Mouse (Mus musculus) c-Kit-positive CD71-negative TER-119-negative erythroid progenitor cells, embryonic 14.5 days (primary cell): Measurements from ENCODE around the gene Olfr52.

Source experiments
- DNase-seq: peaks from one replicate; pipeline ENCODE4 v3.0.0-alpha.2; 2013; ENCODE audit warnings: low read depth

Gene Olfr52

GRCm38 (mm10) chr2:86185583-86185982, at the start of gene Olfr52:
Gene Olfr52 (minus strand): TSS chr2:86185683.
- no peak for DNase-seq

- no peak for DNase-seq
Measured at GRCm38 (mm10) chr2:86231301-86231700, 45.8 kb upstream of the Olfr52 start, which contains the start of gene Olfr1047. Gene Olfr1047 (minus strand): TSS chr2:86231401.

- DNase-seq = no peak
Measured at GRCm38 (mm10) chr2:86219214-86219613, 33.7 kb upstream of the Olfr52 start, which contains the start of gene Olfr1046. Gene Olfr1046 (minus strand): TSS chr2:86219314.

- DNase-seq = no peak
Measured at GRCm38 (mm10) chr2:86202909-86203308, 17.4 kb upstream of the Olfr52 start, which contains the start of gene Olfr1045. Gene Olfr1045 (minus strand): TSS chr2:86203009.

GRCm38 (mm10) chr2:86195863-86196262, 10.4 kb upstream of the Olfr52 start:
- no peak for DNase-seq

- DNase-seq = no peak
Measured at GRCm38 (mm10) chr2:86179950-86180349, 5.5 kb downstream of the Olfr52 start.

- no peak for DNase-seq
Measured at GRCm38 (mm10) chr2:86177720-86178119, 7.8 kb downstream of the Olfr52 start, which contains the start of gene Olfr1044. Gene Olfr1044 (minus strand): TSS chr2:86177820.

GRCm38 (mm10) chr2:86175422-86175821, 10.1 kb downstream of the Olfr52 start:
- DNase-seq = peak; percentile 16

- DNase-seq = no peak
Measured at GRCm38 (mm10) chr2:86167422-86167821, 18.1 kb downstream of the Olfr52 start, which contains the start of gene Olfr1043. Gene Olfr1043 (minus strand): TSS chr2:86167522.

GRCm38 (mm10) chr2:86161738-86162137, 23.7 kb downstream of the Olfr52 start, which contains the start of gene Olfr1042:
Gene Olfr1042 (minus strand): TSS chr2:86161838.
- DNase-seq = no peak

GRCm38 (mm10) chr2:86146632-86147031, 38.9 kb downstream of the Olfr52 start, which contains the start of gene Olfr1040:
Gene Olfr1040 (minus strand): TSS chr2:86146732.
- no peak for DNase-seq

GRCm38 (mm10) chr2:86135828-86136227, 49.7 kb downstream of the Olfr52 start, which contains the start of gene Olfr1039:
Gene Olfr1039 (minus strand): TSS chr2:86135928.
- no peak for DNase-seq
